Mouse (Mus musculus) stomach, embryonic 16.5 days (tissue): ENCODE measurements around the gene Hs3st6. TPM values are rescaled to one million over a fixed set of nuclear protein-coding genes. Genes with fewer than 3 reads are reported as not detected.
A peak's percentile ranks its signal among the peaks of the same experiment; 100 is the strongest.
"Not testable (repeated sequence)": the region's sequence is repeated elsewhere in the genome, so short reads cannot be mapped to it uniquely, and the experiment has no call there.

ENCODE experiments used
- ATAC-seq: fragments of 200-750 bp; cut with Nextera tagmentation; 2 replicates; pipeline ENCODE4 v1.8.0; 2017; ENCODE audit warnings: moderate number of reproducible peaks, moderate TSS enrichment; ENCODE audit not compliant: insufficient read depth, low FRiP score
- H3K27ac ChIP-seq: fragments of 300-500 bp; sonication (generic); 2 replicates; pipeline ENCODE4 v1.5.1; 2014; ENCODE audit warnings: low read length
- H3K27me3 ChIP-seq: fragments of 300-500 bp; sonication (generic); 2 replicates; pipeline ENCODE4 v1.6.1; 2014; ENCODE audit warnings: low read length, control low read depth, mixed read lengths; ENCODE audit not compliant: control insufficient read depth, insufficient read depth
- H3K36me3 ChIP-seq: fragments of 300-500 bp; sonication (generic); 2 replicates; pipeline ENCODE4 v1.6.1; 2014; ENCODE audit warnings: low read length; ENCODE audit not compliant: control insufficient read depth, insufficient read depth
- H3K4me1 ChIP-seq: fragments of 300-500 bp; sonication (generic); 2 replicates; pipeline ENCODE4 v1.6.1; 2014; ENCODE audit warnings: low read length, control low read depth, mixed read lengths; ENCODE audit not compliant: control insufficient read depth, insufficient read depth
- H3K4me2 ChIP-seq: fragments of 300-500 bp; sonication (generic); 2 replicates; pipeline ENCODE4 v1.6.1; 2014; ENCODE audit warnings: low read depth, low read length, mixed read lengths
- H3K4me3 ChIP-seq: fragments of 300-500 bp; sonication (generic); replicated peaks from 2 replicates; pipeline ENCODE4 v1.5.1; 2014; ENCODE audit warnings: mild to moderate bottlenecking, low read length
- H3K9ac ChIP-seq: fragments of 300-500 bp; sonication (generic); 2 replicates; pipeline ENCODE4 v1.6.1; 2014; ENCODE audit warnings: low read length
- H3K9me3 ChIP-seq: fragments of 300-500 bp; sonication (generic); replicated peaks from 2 replicates; pipeline ENCODE4 v1.6.1; 2016; ENCODE audit warnings: low read length, control low read depth; ENCODE audit not compliant: control insufficient read depth
- WGBS: fragments of 180-500 bp; shearing (Covaris S2); extraction: QIAGEN DNeasy Blood & Tissue Kit; methylation state at CpG from one replicate; pipeline ENCODE4 v1.1.7; 2014; 5-methylcytosine and 5-hydroxymethylcytosine counted together
- polyA plus RNA-seq: library from polyadenylated mRNA; unstranded; fragments of >200 nt; fragmentation: Nextera tagmentation; extraction: Ambion mirVana; gene quantifications from 2 replicates; pipeline ENCODE4 v1.2.1, GENCODE M21; 2015

Gene Hs3st6
- polyA plus RNA-seq, 1 experiment from 2014 or later: 0.81 TPM

DNA sequence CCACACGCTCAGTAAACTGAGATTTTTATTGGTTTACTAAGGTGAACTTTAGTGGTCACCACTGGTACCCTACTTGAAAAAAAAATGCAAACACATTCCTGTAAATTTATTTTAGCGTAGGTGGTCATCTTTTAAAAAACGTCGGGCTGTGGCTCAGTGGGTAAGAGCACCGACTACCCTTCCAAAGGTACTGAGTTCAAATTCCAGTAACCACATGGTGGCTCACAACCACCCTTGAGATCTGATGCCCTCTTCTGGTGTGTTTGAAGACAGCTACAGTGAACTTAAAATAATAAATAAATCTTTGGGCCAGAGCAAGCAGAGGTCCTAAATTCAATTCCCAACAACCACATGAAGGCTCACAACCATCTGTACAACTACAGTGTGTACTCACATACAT lies 33.9 kb upstream of the Hs3st6 start:
- 57% methylated on average over 5 of the region's 5 CpGs for WGBS
- not testable (repeated sequence) for H3K27me3 ChIP-seq

DNA sequence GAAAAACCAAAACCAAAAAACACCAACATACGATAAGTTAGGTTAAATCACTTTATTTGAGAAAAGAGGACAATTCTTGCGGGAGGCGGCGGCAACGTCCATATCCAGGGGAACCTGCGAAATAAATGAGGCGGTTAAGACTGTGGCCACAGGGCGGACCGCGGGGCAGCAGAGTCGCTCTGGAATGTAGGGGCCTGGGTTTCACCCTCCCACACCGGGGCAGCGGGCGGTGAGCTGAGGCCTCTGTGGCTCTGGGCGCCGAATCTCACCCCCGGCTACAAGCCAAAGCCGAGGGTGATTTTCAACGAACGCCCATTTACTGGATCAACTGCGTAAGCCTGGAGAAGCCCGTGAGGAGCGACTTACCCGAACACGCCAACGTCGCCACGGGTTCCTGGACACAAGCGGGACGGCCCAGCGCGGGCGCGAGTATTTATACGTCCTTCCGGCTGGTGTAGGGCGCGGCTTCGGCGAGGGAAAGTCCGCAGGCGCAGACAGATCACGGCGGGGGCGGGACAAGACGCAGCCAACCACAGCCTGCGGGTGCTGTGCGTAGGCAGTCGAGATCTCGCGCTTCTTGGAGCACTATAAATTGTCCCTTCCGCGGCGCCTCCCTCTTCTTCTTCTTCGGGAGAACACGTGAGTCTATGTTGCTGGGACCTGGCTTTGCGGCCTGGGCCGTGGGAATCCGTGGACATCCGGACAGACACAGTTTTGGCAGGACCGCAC lies 33.1 kb upstream of the Hs3st6 start:
- H3K27ac ChIP-seq: peak overlapping the region; percentile 88
- H3K4me2 ChIP-seq: peak overlapping the region; percentile 72
- H3K27me3 ChIP-seq: no peaks in the 10 kb centered on the region
- H3K9ac ChIP-seq: peak overlapping the region; percentile 95
- WGBS: under 1% methylated on average over 61 of the region's 61 CpGs
- ATAC-seq: peak; percentile 99
- no peaks in the 10 kb centered on the region for H3K9me3 ChIP-seq
- H3K4me3 ChIP-seq: peak overlapping the region; percentile 94
- H3K4me1 ChIP-seq: peaks cover 19% of the 10 kb centered on the region
- 0 out of 2 replicates have a peak, but pooled peaks cover 3% of the 10 kb centered on the region for H3K36me3 ChIP-seq

More for the DNA sequence above, 33.9 kb upstream of the Hs3st6 start:
- H3K9me3 ChIP-seq, H3K36me3 ChIP-seq, ATAC-seq, H3K27ac ChIP-seq: not testable (repeated sequence)
- Histone ChIP-seq H3K4me3 (peak overlapping the region; percentile 94), H3K4me2 (peak overlapping the region; percentile 48), H3K4me1 (peaks cover 19% of the 10 kb centered on the region), H3K9ac (peak overlapping the region; percentile 95)

DNA sequence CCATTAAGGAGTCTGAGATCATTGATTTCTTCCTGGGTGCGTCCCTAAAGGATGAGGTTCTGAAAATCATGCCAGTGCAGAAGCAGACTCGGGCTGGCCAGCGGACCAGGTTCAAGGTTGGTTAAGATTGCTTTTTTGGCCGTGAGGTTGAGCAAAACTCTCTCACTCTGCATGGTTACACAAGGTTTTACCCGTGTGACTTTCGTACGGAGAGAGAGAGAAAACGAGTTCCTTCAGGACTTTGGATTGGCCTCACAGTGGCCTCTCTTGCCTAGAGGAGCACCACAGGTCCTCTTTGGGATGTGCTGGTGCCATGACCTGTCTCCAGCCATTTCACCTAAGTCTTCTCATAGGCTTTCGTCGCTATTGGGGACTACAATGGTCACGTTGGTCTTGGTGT lies 32.2 kb upstream of the Hs3st6 start:
- WGBS: under 1% methylated on average over 11 of the region's 11 CpGs
- not testable (repeated sequence) for ATAC-seq

DNA sequence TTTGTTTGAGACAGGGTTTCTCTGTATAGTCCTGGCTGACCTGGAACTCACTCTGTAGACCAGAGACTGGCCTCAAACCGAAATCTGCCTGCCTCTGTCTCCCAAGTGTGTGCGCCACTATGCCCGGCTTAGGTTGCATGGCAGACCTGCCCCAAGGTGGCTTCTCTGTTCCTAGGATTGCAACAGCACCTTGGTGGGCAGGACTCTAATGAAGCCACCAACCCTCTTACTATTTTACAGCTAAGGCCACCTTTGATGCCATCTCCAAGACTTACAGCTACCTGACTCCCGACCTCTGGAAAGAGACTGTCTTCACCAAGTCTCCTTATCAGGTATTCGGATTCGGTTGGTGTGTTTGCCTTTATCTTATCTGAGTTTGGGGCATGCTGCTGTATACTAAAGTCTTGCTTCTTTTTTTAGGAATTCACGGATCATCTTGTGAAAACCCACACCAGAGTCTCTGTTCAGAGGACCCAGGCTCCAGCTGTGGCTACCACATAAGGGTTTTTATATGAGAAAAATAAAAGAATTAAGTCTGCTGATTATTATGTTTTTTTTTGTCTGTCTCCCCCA lies 31.3 kb upstream of the Hs3st6 start:
- not testable (repeated sequence) for H3K9me3 ChIP-seq, H3K27me3 ChIP-seq, H3K27ac ChIP-seq, ATAC-seq, H3K36me3 ChIP-seq
- Histone ChIP-seq H3K9ac (peak overlapping the region; percentile 66), H3K4me3 (peak overlapping the region; percentile 94), H3K4me2 (peak overlapping the region; percentile 72), H3K4me1 (peaks cover 19% of the 10 kb centered on the region)
- WGBS: 43% methylated on average over 7 of the region's 7 CpGs

More for the DNA sequence above, 32.2 kb upstream of the Hs3st6 start:
- H3K36me3 ChIP-seq, H3K9me3 ChIP-seq, H3K27me3 ChIP-seq: not testable (repeated sequence)
- Histone ChIP-seq H3K27ac (peak overlapping the region; percentile 39; the same call in 1 of the 2 replicates), H3K9ac (peak overlapping the region; percentile 80), H3K4me1 (peaks cover 19% of the 10 kb centered on the region), H3K4me2 (peak overlapping the region; percentile 72), H3K4me3 (peak overlapping the region; percentile 94)

DNA sequence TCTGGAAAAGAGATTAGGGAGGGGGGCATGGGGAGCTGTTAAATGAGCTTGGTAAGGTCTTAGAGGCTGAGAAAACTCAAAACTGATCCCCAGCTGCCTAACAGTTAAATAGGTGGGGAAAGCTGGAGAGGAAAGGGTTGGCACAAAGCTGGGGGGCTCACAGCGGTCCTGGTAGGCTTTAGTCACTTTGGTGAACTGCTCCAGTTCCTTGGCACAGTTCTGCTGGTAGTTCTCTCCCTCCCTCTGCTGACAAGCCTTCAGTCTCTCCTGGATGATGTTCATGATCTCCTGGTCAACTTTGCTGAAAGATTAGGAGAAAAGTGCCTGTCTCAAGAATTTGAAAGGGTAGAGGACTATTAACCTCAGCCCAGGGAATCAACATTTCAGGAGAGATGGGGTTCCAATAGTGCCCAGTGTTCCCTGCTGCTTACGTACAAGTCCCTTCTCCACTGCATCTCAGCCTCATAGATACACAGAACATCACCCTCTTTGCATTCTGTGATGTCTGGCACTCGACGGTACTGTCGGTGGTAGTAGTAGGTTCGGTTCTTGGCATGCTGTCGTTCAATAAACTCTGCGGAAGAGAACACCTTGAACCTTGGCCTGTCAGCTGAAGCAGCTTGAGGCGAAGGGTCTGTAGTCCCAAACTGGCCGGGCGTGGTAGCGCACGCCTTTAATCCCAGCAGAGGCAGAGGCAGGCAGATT lies 30.4 kb upstream of the Hs3st6 start:
- WGBS: 34% methylated on average over 13 of the region's 13 CpGs
- H3K4me3 ChIP-seq: 0 out of 2 replicates have a peak overlapping the region, but pooled peaks have one; percentile 7

DNA sequence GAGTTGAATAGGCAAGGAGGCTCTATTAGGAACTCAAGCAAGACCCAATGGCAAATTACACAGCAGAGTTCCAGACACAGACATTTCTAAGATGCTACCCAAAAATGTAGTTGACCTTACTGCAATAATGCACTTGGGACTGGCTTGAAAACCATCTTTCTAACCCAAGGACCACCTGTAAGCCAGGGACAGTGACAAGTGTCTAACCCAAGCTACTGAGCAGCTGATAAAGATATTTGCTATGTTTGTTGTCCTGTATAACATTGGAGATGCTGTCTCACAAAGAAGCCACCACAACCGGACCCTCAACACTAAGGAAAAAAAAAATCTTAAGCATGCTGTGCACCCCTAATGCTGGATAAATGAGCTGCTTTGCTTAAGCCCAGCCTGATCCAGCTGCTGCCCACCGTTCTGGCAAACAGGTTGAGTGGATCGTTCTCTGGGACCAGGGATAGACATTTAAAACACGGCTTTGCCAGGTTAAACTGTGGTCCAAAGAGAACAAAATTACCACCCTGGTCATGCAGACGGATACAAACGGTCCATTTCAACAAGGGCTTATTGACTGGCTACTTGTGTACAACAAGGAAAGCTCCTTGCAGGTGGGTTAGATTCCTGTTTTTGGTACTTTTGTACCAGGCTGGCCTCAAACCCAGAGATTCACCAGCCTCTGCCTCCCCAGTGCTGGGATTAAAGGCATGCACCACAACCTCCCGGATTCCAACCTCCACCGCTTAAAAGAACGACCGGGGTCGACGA lies 29.5 kb upstream of the Hs3st6 start:
- no peaks in the 10 kb centered on the region; the same call in 1 of the 2 replicates for H3K27me3 ChIP-seq
- H3K4me3 ChIP-seq: peak overlapping the region; percentile 90
- WGBS: under 1% methylated on average over 12 of the region's 12 CpGs
- no peaks in the 10 kb centered on the region for H3K9me3 ChIP-seq
- H3K9ac ChIP-seq: peak overlapping the region; percentile 90
- H3K27ac ChIP-seq: peak overlapping the region; percentile 86
- 0 out of 2 replicates have a peak, but pooled peaks cover 3% of the 10 kb centered on the region for H3K36me3 ChIP-seq
- peak overlapping the region; percentile 72 for H3K4me2 ChIP-seq
- peaks cover 19% of the 10 kb centered on the region for H3K4me1 ChIP-seq
- ATAC-seq: no peak

More for the DNA sequence above, 30.4 kb upstream of the Hs3st6 start:
- no peaks in the 10 kb centered on the region; the same call in 1 of the 2 replicates for H3K27me3 ChIP-seq
- ATAC-seq: no peak
- H3K27ac ChIP-seq: no peak overlapping the region
- H3K36me3 ChIP-seq: 0 out of 2 replicates have a peak, but pooled peaks cover 3% of the 10 kb centered on the region
- H3K9ac ChIP-seq: peak overlapping the region; percentile 52; the same call in 1 of the 2 replicates
- no peaks in the 10 kb centered on the region for H3K9me3 ChIP-seq
- peaks cover 19% of the 10 kb centered on the region for H3K4me1 ChIP-seq
- H3K4me2 ChIP-seq: peak overlapping the region; percentile 72

DNA sequence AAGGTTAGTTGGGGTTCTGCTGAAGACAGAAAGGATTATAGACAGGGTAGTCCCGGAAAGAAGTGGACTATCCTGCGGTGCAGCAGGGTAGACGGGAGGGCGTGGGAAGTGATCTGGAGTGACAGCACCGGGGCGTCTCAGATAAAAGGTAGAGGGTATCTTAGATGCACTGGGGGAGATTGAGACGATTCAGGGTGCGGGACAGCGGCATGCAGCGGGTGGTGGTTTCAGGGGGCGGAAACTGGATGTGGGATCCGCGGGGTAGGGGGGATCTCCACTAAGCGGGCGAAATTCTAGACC lies 29.0 kb upstream of the Hs3st6 start:
- Histone ChIP-seq H3K9me3 (no peaks in the 10 kb centered on the region), H3K4me3 (peak overlapping the region; percentile 90), H3K36me3 (no peaks in the 10 kb centered on the region), H3K27me3 (no peaks in the 10 kb centered on the region; the same call in 1 of the 2 replicates), H3K4me1 (peaks cover 19% of the 10 kb centered on the region), H3K9ac (peak overlapping the region; percentile 90), H3K4me2 (peak overlapping the region; percentile 72), H3K27ac (peak overlapping the region; percentile 86)
- ATAC-seq: no peak
- under 1% methylated on average over 15 of the region's 15 CpGs for WGBS

DNA sequence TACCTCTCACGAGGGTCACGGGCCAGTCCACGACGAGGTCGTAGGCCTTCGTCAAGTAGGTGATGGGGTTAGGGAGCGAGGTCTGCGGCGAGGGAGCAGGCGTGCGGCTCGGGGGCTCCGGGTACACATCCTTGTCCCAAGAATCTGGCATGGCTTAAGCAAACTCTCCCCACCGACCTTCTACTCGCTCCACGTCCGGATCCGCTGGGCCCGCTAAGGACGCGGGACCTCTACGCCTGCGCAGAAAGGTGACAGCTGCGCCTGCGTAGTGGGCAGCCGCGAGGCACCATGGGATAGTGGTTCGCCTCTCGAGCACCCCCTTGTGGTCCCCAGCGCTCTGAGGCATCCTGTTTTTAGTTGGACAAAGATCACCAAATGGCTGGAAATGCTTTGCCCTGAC lies 28.6 kb upstream of the Hs3st6 start, which contains the start of gene Ndufb10:
TSS of gene Ndufb10 (minus strand) at position 295 of the 400 bp plus-strand sequence.
- H3K4me3 ChIP-seq: peak within 1 kb of the TSS; percentile 90
- under 1% methylated on average over 30 of the region's 30 CpGs for WGBS

More for the DNA sequence above, 28.6 kb upstream of the Hs3st6 start, which contains the start of gene Ndufb10:
- Histone ChIP-seq H3K4me2 (peak within 1 kb of the TSS; percentile 72), H3K27ac (peak within 1 kb of the TSS; percentile 86), H3K27me3 (no peaks in the 10 kb centered on the region; the same call in 1 of the 2 replicates), H3K36me3 (no peaks in the 10 kb centered on the region), H3K9me3 (no peaks in the 10 kb centered on the region), H3K9ac (peak within 1 kb of the TSS; percentile 90), H3K4me1 (peaks cover 19% of the 10 kb centered on the region)
- peak; percentile 75 for ATAC-seq
